Mouse (Mus musculus) embryonic facial prominence, embryonic 13.5 days (tissue): Measurements from ENCODE around the gene Dnajc5. TPM values are rescaled to one million over a fixed set of nuclear protein-coding genes. Genes with fewer than 3 reads are reported as not detected.

ENCODE experiments used
- ATAC-seq: fragments of 200-750 bp; cut with Nextera tagmentation; 2 replicates; pipeline ENCODE4 v1.8.0; 2017; ENCODE audit warnings: low read depth; ENCODE audit not compliant: insufficient number of reproducible peaks, insufficient read depth, low FRiP score, low TSS enrichment
- H3K27ac ChIP-seq: fragments of 300-500 bp; sonication (generic); 2 replicates; pipeline ENCODE4 v1.5.1; 2015; ENCODE audit warnings: moderate library complexity, mild to moderate bottlenecking, inconsistent platforms
- H3K27me3 ChIP-seq: fragments of 300-500 bp; sonication (generic); 2 replicates; pipeline ENCODE4 v1.6.1; 2015; ENCODE audit warnings: mild to moderate bottlenecking, inconsistent platforms
- H3K36me3 ChIP-seq: fragments of 300-500 bp; sonication (generic); 2 replicates; pipeline ENCODE4 v1.6.1; 2015; ENCODE audit warnings: mild to moderate bottlenecking, inconsistent platforms
- H3K4me1 ChIP-seq: fragments of 300-500 bp; sonication (generic); 2 replicates; pipeline ENCODE4 v1.6.1; 2015; ENCODE audit warnings: inconsistent platforms
- H3K4me2 ChIP-seq: fragments of 300-500 bp; sonication (generic); 2 replicates; pipeline ENCODE4 v1.6.1; 2015; ENCODE audit warnings: moderate library complexity, mild to moderate bottlenecking, inconsistent platforms
- H3K4me3 ChIP-seq: fragments of 300-500 bp; sonication (generic); 2 replicates; pipeline ENCODE4 v1.5.1; 2015; ENCODE audit warnings: mild to moderate bottlenecking, inconsistent platforms
- H3K9ac ChIP-seq: fragments of 300-500 bp; sonication (generic); 2 replicates; pipeline ENCODE4 v1.6.1; 2015; ENCODE audit warnings: mild to moderate bottlenecking, inconsistent platforms
- H3K9me3 ChIP-seq: fragments of 300-500 bp; sonication (generic); 2 replicates; pipeline ENCODE4 v1.6.1; 2016; ENCODE audit warnings: inconsistent platforms
- WGBS: fragments of 180-500 bp; shearing (Covaris S2); methylation state at CpG from one replicate; pipeline ENCODE4 v1.1.7; 2015; ENCODE audit warnings: mixed read lengths; 5-methylcytosine and 5-hydroxymethylcytosine counted together
- microRNA-seq: library from miRNA; unstranded; fragments of <30 nt; microRNA quantifications from one replicate; pipeline ENCODE4, GENCODE M21; 2016
- polyA plus RNA-seq: library from polyadenylated mRNA; unstranded; fragments of >200 nt; fragmentation: Nextera tagmentation; extraction: Ambion mirVana; gene quantifications from 2 replicates; pipeline ENCODE4 v1.2.1, GENCODE M21; 2015

Dnajc5 gene
- polyA plus RNA-seq, 1 experiment from 2014 or later = 97.2 TPM

GRCm38 (mm10) chr2:181601751-181602145 lies 81.5 kb downstream of the Dnajc5 start:
- Histone ChIP-seq H3K36me3 (peaks cover 4% of the 10 kb centered on the region; the same call in 1 of the 2 replicates), H3K4me2 (peak overlapping the region; percentile 85), H3K9ac (peak overlapping the region; percentile 89), H3K9me3 (no peaks in the 10 kb centered on the region), H3K4me3 (peak overlapping the region; percentile 93), H3K27me3 (peaks cover 30% of the 10 kb centered on the region), H3K27ac (no peak overlapping the region; the same call in 1 of the 2 replicates), H3K4me1 (peaks cover 35% of the 10 kb centered on the region)
- 25% methylated on average over 10 of the region's 10 CpGs for WGBS
- ATAC-seq = no peak

DNA sequence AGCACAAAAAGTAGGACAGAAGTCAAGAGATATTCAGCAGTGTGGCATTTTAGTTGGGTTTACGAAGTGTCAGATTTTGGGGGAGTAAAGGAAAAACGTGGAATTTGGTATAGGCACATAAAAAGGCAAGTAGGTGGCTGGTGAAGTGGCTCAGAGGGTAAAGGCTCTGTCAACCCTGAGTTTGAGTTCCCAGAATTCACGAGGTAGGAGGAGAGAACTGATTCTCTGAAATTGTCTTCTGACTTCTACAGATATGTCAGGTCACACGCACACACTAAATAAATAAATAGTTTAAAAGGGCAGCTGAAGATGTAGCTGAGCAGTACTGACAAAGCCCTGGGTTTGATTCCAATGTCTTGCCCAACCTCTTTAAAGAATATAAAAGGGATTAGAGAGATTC lies 82.1 kb downstream of the Dnajc5 start:
- H3K36me3 ChIP-seq = peaks cover 4% of the 10 kb centered on the region; the same call in 1 of the 2 replicates
- peaks cover 29% of the 10 kb centered on the region for H3K27me3 ChIP-seq
- no peaks in the 10 kb centered on the region for H3K9me3 ChIP-seq
- ATAC-seq = no peak
- 74% methylated on average over 4 of the region's 4 CpGs for WGBS
- no peak overlapping the region for H3K9ac ChIP-seq
- H3K27ac ChIP-seq = no peak overlapping the region
- H3K4me2 ChIP-seq = peak overlapping the region; percentile 85
- H3K4me3 ChIP-seq = peak overlapping the region; percentile 93
- H3K4me1 ChIP-seq = peaks cover 35% of the 10 kb centered on the region

Small RNA genes within 50 kb of the gene (microRNA-seq; reads per million reads assigned to microRNA genes)
- gene Mir7006 = not detected

Other genes with a start within 250 kb of the Dnajc5 start
- 15.9 and 16.9 TPM in 2 replicates for gene Gmeb2, start 232.4 kb upstream of the Dnajc5 start, polyA plus RNA-seq
- gene Stmn3, start 206.0 kb upstream of the Dnajc5 start, polyA plus RNA-seq = 14.9 and 17.1 TPM in 2 replicates
- gene Rtel1, start 200.7 kb upstream of the Dnajc5 start, polyA plus RNA-seq = 42.7 and 48.9 TPM in 2 replicates
- gene Zgpat, start 155.6 kb upstream of the Dnajc5 start, polyA plus RNA-seq = 48.4 and 50.7 TPM in 2 replicates
- 75.2 and 76.1 TPM in 2 replicates for gene Arfrp1, start 155.1 kb upstream of the Dnajc5 start, polyA plus RNA-seq
- gene Lime1, start 140.4 kb upstream of the Dnajc5 start, polyA plus RNA-seq = 29.6 and 31.7 TPM in 2 replicates
- gene Zbtb46, start 61.1 kb upstream of the Dnajc5 start, polyA plus RNA-seq = 3.6 and 3.8 TPM in 2 replicates
- 0.11 and 0.14 TPM in 2 replicates for gene Abhd16b, start 27.3 kb upstream of the Dnajc5 start, polyA plus RNA-seq
- 156 and 168 TPM in 2 replicates for gene Tpd52l2, start 23.3 kb upstream of the Dnajc5 start, polyA plus RNA-seq
- gene Uckl1, start 64.4 kb downstream of the Dnajc5 start, polyA plus RNA-seq = 41.1 and 57.1 TPM in 2 replicates
- 64.0 and 68.9 TPM in 2 replicates for gene Prpf6, start 71.4 kb downstream of the Dnajc5 start, polyA plus RNA-seq
- 70.9 and 81.1 TPM in 2 replicates for gene Zfp512b, start 72.3 kb downstream of the Dnajc5 start, polyA plus RNA-seq
- gene Samd10, start 78.7 kb downstream of the Dnajc5 start, polyA plus RNA-seq = 9.3 and 10.4 TPM in 2 replicates
- not detected in 2 replicates for gene Gm29797, start 136.5 kb downstream of the Dnajc5 start, polyA plus RNA-seq
- gene Sox18, start 151.2 kb downstream of the Dnajc5 start, polyA plus RNA-seq = 88.3 and 92.4 TPM in 2 replicates
- 30.4 and 33.0 TPM in 2 replicates for gene Tcea2, start 159.8 kb downstream of the Dnajc5 start, polyA plus RNA-seq
- gene Rgs19, start 173.5 kb downstream of the Dnajc5 start, polyA plus RNA-seq = 83.5 and 86.1 TPM in 2 replicates
- gene Lkaaear1, start 178.0 kb downstream of the Dnajc5 start, polyA plus RNA-seq = not detected in 2 replicates
- 2.0 and 2.1 TPM in 2 replicates for gene Oprl1, start 194.5 kb downstream of the Dnajc5 start, polyA plus RNA-seq
- gene Myt1, start 242.8 kb downstream of the Dnajc5 start, polyA plus RNA-seq = 0.77 and 0.79 TPM in 2 replicates